Mouse (Mus musculus) heart, postnatal 0 days (tissue): Measurements from ENCODE around the gene BC055324.

ENCODE experiments used
- CTCF ChIP-seq: IDR thresholded peaks from 2 replicates; pipeline ENCODE4 v1.5.1; 2016; ENCODE audit warnings: antibody characterized with exemption, control low read depth, low read depth
- EP300 ChIP-seq: IDR thresholded peaks from 2 replicates; pipeline ENCODE4 v1.6.1; 2016; ENCODE audit warnings: antibody characterized with exemption, low read depth

DNA sequence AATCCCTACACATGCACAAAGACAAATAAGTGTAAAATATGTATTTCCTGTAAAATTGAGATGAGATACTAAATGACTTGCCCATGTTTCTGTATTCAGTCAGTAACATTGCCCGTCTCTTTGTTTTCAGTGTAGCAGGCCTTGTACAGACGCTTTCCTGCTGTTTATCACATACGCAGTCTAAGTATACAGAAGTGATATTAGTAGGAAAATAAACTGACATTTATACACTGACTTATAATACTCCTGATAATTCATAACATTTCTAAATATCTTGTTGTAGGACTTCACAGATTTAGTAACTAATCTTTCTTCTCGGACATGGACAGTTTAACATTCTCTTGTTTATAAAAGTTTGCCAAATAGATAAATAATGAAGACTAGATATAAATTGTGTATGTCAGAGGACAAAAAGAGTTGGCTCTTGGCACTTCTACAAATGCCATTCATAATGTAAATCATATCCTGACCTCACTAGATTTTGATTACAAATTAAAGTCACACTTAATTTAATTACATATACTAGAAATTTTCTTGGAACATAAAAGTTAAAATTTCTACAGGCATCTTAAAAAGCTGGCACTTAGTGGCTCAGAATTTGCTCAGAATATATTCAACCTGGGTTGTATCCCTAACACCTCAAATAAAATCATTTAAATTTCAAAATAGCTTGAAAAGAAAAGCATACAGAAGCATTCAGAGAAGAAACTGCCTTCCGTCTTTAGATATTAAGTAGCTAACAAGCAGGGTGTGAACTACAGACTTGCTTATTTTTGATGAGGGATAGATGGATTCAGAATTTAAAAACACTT, 77.0 kb downstream of the BC055324 start:
- TF ChIP-seq CTCF (no peak), EP300 (no peak)
